Mouse (Mus musculus) embryonic facial prominence, embryonic 13.5 days (tissue): ENCODE results near the gene Lrfn4. TPM values are rescaled to one million over a fixed set of nuclear protein-coding genes. Genes with fewer than 3 reads are reported as not detected.

Experiments used
- ATAC-seq: fragments of 200-750 bp; cut with Nextera tagmentation; 2 replicates; pipeline ENCODE4 v1.8.0; 2017; ENCODE audit warnings: low read depth; ENCODE audit not compliant: insufficient number of reproducible peaks, insufficient read depth, low FRiP score, low TSS enrichment
- H3K27ac ChIP-seq: fragments of 300-500 bp; sonication (generic); 2 replicates; pipeline ENCODE4 v1.5.1; 2015; ENCODE audit warnings: moderate library complexity, mild to moderate bottlenecking, inconsistent platforms
- H3K27me3 ChIP-seq: fragments of 300-500 bp; sonication (generic); 2 replicates; pipeline ENCODE4 v1.6.1; 2015; ENCODE audit warnings: mild to moderate bottlenecking, inconsistent platforms
- H3K36me3 ChIP-seq: fragments of 300-500 bp; sonication (generic); 2 replicates; pipeline ENCODE4 v1.6.1; 2015; ENCODE audit warnings: mild to moderate bottlenecking, inconsistent platforms
- H3K4me1 ChIP-seq: fragments of 300-500 bp; sonication (generic); 2 replicates; pipeline ENCODE4 v1.6.1; 2015; ENCODE audit warnings: inconsistent platforms
- H3K4me2 ChIP-seq: fragments of 300-500 bp; sonication (generic); 2 replicates; pipeline ENCODE4 v1.6.1; 2015; ENCODE audit warnings: moderate library complexity, mild to moderate bottlenecking, inconsistent platforms
- H3K4me3 ChIP-seq: fragments of 300-500 bp; sonication (generic); 2 replicates; pipeline ENCODE4 v1.5.1; 2015; ENCODE audit warnings: mild to moderate bottlenecking, inconsistent platforms
- H3K9ac ChIP-seq: fragments of 300-500 bp; sonication (generic); 2 replicates; pipeline ENCODE4 v1.6.1; 2015; ENCODE audit warnings: mild to moderate bottlenecking, inconsistent platforms
- H3K9me3 ChIP-seq: fragments of 300-500 bp; sonication (generic); 2 replicates; pipeline ENCODE4 v1.6.1; 2016; ENCODE audit warnings: inconsistent platforms
- WGBS: fragments of 180-500 bp; shearing (Covaris S2); methylation state at CpG from one replicate; pipeline ENCODE4 v1.1.7; 2015; ENCODE audit warnings: mixed read lengths; 5-methylcytosine and 5-hydroxymethylcytosine counted together
- polyA plus RNA-seq: library from polyadenylated mRNA; unstranded; fragments of >200 nt; fragmentation: Nextera tagmentation; extraction: Ambion mirVana; gene quantifications from 2 replicates; pipeline ENCODE4 v1.2.1, GENCODE M21; 2015

Gene Lrfn4
- polyA plus RNA-seq, 1 experiment from 2014 or later, result 9.9 TPM

DNA sequence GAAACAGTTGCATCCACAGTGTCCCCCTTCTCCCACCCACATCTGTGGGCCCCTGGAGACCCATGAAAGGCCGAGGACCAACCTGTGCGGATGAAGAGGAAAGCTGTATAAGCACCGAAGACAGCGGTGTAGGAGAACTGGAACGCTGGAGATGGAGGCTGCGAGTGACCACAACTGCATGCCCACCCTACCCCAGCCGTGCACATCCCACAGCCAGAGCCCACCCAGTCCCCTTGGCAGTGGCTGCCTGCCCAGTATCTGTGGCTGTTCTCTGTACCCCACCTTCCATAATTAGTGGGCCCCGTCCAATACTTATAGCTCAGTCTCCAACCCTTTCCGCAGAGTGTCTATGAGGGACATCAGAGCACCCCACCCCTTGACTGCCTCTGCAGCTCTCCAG is 8.0 kb upstream of the Lrfn4 start:
- no peak overlapping the region for H3K27ac ChIP-seq
- H3K4me3 ChIP-seq, result no peak overlapping the region
- WGBS, result 91% methylated on average over 9 of the region's 9 CpGs
- H3K4me1 ChIP-seq, result peaks cover 29% of the 10 kb centered on the region
- ATAC-seq, result no peak
- no peak overlapping the region for H3K9ac ChIP-seq
- no peak overlapping the region for H3K4me2 ChIP-seq
- H3K27me3 ChIP-seq, result no peaks in the 10 kb centered on the region
- H3K36me3 ChIP-seq, result peaks cover 47% of the 10 kb centered on the region
- no peaks in the 10 kb centered on the region for H3K9me3 ChIP-seq

- 87% methylated on average over 5 of the region's 5 CpGs for WGBS
- peaks cover 26% of the 10 kb centered on the region for H3K4me1 ChIP-seq
- H3K36me3 ChIP-seq, result peaks cover 47% of the 10 kb centered on the region
- no peak for ATAC-seq
- no peaks in the 10 kb centered on the region for H3K9me3 ChIP-seq
- H3K27ac ChIP-seq, result no peak overlapping the region
- H3K4me3 ChIP-seq, result no peak overlapping the region
- no peak overlapping the region for H3K9ac ChIP-seq
- H3K4me2 ChIP-seq, result no peak overlapping the region
- no peaks in the 10 kb centered on the region for H3K27me3 ChIP-seq
Measured at GRCm38 (mm10) chr19:4622780-4623179, 7.3 kb upstream of the Lrfn4 start.

- Histone ChIP-seq H3K4me2 (no peak overlapping the region), H3K4me1 (peaks cover 19% of the 10 kb centered on the region), H3K4me3 (no peak overlapping the region), H3K27me3 (no peaks in the 10 kb centered on the region), H3K27ac (no peak overlapping the region), H3K9ac (no peak overlapping the region), H3K36me3 (peaks cover 47% of the 10 kb centered on the region), H3K9me3 (no peaks in the 10 kb centered on the region)
- 88% methylated on average over 7 of the region's 7 CpGs for WGBS
- no peak for ATAC-seq
Measured at GRCm38 (mm10) chr19:4620721-4621120, 5.3 kb upstream of the Lrfn4 start.

DNA sequence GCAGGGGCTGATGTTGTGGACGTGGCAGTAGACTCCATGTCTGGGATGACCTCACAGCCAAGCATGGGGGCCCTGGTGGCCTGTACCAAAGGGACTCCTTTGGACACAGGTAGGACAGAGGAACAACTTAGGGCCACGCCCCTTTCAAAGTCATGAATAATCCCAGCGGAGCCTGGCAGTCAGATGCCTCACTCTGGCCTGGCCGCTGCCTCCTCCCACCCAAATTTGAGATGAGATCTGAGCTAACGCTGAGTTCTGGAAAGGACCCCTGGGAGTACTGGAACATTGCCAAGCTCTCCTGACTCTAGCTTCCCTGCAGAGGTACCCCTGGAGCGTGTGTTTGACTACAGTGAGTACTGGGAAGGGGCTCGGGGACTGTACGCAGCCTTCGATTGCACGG is 4.0 kb upstream of the Lrfn4 start:
- H3K27me3 ChIP-seq, result no peaks in the 10 kb centered on the region
- H3K4me1 ChIP-seq, result peaks cover 16% of the 10 kb centered on the region
- no peak overlapping the region for H3K4me2 ChIP-seq
- H3K36me3 ChIP-seq, result peaks cover 47% of the 10 kb centered on the region
- H3K27ac ChIP-seq, result no peak overlapping the region
- 0 out of 2 replicates have a peak overlapping the region, but pooled peaks have one; percentile 36 for H3K9ac ChIP-seq
- no peak overlapping the region for H3K4me3 ChIP-seq
- 72% methylated on average over 10 of the region's 10 CpGs for WGBS
- no peak for ATAC-seq
- H3K9me3 ChIP-seq, result no peaks in the 10 kb centered on the region

DNA sequence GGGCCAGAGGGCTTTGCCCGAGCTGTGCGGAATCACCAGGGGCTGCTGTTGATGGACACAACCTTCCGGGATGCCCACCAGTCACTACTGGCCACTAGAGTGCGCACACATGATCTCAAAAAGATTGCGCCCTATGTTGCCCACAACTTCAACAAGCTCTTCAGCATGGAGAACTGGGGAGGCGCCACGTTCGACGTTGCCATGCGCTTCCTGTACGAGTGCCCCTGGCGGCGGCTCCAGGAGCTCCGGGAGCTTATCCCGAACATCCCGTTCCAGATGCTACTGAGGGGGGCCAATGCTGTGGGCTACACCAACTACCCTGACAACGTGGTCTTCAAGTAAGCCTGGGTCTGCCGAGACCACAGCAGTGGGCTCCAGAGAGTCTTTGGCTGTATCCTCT is 2.7 kb upstream of the Lrfn4 start:
- Histone ChIP-seq H3K4me1 (peaks cover 26% of the 10 kb centered on the region), H3K9me3 (no peaks in the 10 kb centered on the region), H3K36me3 (peaks cover 47% of the 10 kb centered on the region), H3K4me2 (no peak overlapping the region), H3K9ac (no peak overlapping the region), H3K27ac (no peak overlapping the region), H3K27me3 (no peaks in the 10 kb centered on the region), H3K4me3 (no peak overlapping the region)
- no peak for ATAC-seq
- WGBS, result 33% methylated on average over 18 of the region's 18 CpGs

DNA sequence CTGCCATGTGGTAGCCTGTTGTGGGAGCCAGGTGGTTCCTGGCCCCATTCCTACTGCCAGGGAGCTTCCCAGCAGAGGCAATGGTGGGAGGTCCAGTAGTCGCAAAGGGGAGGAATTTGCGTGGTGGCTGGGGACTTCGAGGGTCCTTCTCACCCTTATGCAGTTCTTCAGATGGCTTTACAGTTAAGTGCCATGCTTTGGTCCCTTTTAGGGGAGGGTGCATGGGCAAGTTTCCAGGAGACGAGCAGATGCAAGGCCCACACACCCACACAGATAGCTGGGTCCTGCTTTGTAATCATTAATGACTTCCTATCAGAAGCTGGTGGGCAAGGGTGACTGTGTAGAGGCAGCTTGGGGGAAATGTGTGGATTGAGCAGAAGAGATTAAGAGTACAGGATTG is 1.1 kb upstream of the Lrfn4 start:
- no peak for ATAC-seq
- Histone ChIP-seq H3K4me1 (peaks cover 38% of the 10 kb centered on the region), H3K27ac (peak overlapping the region; percentile 93), H3K36me3 (peaks cover 47% of the 10 kb centered on the region), H3K9ac (no peak overlapping the region), H3K4me2 (peak overlapping the region; percentile 79), H3K9me3 (no peaks in the 10 kb centered on the region), H3K4me3 (0 out of 2 replicates have a peak overlapping the region, but pooled peaks have one; percentile 93), H3K27me3 (no peaks in the 10 kb centered on the region)
- WGBS, result 38% methylated on average over 4 of the region's 4 CpGs

DNA sequence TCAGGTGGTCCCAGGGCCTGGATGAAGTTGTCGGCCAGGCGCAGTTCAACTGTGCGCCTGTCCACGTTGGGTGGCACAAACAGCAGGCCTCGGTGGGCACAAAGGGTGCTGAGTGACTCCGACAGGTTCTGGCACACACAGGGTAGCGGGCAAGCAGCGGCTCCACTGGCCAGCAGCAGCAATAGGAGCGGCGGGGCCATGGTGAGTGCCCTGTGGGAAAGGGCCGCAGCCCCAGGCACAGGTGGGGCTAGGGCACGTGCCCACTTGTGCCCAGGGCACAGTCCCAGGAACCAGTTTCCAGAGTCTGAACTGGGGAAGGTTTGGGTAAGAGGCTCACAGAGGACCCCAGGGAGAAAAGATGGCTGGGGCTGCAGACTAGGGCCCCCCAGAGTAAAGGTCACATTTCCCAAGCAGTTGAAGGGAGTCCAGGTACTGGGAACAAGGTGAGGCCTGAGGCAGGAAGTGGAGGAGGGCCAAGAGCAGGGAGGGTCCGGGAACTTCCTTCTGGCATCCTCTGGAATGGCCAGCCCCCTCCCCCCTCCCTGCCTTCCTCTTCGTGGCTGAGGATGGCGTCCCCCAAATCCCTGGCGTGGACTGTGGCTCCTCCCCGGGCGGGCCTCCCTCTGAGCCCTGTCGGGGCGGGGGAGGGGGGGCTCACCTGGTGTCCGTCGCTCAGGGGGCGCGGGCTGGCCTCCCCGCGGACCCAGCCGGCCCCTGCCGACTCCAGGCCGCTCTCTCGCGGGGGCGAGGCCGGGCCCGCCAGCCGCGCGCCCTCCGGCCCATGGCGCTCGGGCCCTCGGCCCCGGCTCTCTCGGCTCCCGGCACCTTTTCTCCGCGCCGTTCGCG is 939 bp downstream of the Lrfn4 start:
- peak overlapping the region; percentile 93 for H3K27ac ChIP-seq
- peaks cover 36% of the 10 kb centered on the region for H3K36me3 ChIP-seq
- no peak for ATAC-seq
- H3K9ac ChIP-seq, result peak overlapping the region; percentile 96
- peak overlapping the region; percentile 93 for H3K4me3 ChIP-seq
- H3K27me3 ChIP-seq, result no peaks in the 10 kb centered on the region
- H3K4me1 ChIP-seq, result peaks cover 38% of the 10 kb centered on the region
- no peaks in the 10 kb centered on the region for H3K9me3 ChIP-seq
- 25% methylated on average over 31 of the region's 49 CpGs for WGBS
- H3K4me2 ChIP-seq, result peak overlapping the region; percentile 79

DNA sequence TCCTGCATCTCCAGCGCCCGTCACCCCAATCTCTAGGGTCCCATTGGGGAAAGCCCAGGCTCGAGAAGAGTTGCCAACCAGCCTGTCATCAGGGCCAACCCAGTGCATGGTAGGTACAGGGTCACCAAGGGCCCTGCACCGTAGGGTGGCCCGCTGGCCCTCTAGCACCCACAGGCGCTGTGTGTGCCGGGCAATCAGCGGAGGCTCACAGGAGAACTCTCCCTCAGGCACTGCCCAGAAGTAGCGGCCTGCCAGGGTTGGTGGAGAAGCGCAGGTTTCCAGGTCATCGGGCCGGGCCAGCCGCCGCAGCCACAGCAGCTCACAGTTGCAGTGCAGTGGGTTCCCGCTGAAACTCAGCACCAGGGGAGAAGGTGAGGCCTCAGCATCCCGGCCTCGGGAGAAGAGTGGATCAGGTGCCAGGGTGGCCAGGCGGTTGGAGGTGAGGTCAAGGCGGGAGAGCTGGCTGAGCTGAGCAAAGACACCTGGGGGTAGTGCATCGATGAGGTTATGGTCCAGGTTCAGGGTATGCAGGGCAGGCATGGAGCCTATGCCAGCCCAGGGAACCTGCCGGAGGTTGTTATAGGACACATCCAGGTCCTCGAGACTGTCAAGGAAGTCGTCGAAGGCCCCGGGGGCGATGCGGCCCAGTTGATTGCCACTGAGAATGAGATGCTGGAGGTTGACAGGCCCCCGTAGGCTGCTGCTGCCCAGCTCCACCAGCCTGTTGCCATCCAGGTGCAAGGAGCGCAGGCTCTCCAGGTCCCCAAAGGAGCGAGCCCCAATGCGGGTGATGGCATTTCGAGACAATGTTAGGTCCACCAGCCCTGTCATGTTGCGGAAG is 1.8 kb downstream of the Lrfn4 start:
- Histone ChIP-seq H3K9me3 (no peaks in the 10 kb centered on the region), H3K27ac (no peak overlapping the region; the same call in 1 of the 2 replicates), H3K9ac (peak overlapping the region; percentile 96), H3K36me3 (peaks cover 34% of the 10 kb centered on the region), H3K4me2 (peak overlapping the region; percentile 79), H3K27me3 (no peaks in the 10 kb centered on the region), H3K4me1 (peaks cover 38% of the 10 kb centered on the region), H3K4me3 (peak overlapping the region; percentile 93)
- no peak for ATAC-seq
- 82% methylated on average over 33 of the region's 33 CpGs for WGBS

DNA sequence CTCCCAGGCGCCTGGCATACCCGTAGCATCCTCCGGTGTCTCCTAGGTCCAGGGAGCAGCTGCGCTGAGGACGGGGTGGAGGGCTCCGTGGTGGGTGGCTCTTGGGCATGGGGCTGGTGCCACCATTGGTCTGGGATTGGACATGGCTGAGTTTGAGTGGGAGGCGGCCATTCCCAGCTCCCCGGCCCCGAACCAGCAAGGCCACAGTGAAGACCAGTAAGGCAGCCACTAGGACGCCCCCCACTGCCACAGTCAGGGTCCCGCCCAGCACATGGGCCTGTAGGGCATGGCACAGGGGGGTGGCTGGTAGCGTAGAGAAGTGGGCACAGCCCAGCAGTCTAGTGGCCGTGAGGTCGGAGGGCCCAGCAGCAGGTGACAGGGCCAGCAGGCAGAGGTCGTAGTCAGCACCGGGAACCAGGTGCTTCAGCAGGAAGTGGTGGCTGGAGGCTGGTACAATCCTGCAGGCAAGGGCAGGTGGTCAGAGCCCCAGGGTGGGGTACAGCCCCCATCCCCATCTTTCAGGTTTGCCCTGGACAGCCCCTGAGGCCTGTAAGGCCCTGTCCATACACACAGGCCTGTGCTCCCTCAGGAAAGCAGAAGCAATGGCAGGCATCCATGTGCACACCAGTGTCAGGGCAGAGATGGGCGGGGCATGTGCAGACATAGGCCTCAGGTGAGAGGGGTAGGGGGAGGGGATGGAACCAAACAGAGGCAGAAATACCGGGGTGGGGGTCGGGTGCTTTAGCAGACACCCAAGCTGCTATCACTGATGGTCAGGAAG is 3.1 kb downstream of the Lrfn4 start:
- H3K9me3 ChIP-seq, result no peaks in the 10 kb centered on the region
- peak overlapping the region; percentile 79; the same call in 1 of the 2 replicates for H3K4me2 ChIP-seq
- H3K4me3 ChIP-seq, result no peak overlapping the region
- ATAC-seq, result no peak
- H3K27ac ChIP-seq, result no peak overlapping the region
- 89% methylated on average over 19 of the region's 19 CpGs for WGBS
- peak overlapping the region; percentile 96; the same call in 1 of the 2 replicates for H3K9ac ChIP-seq
- H3K36me3 ChIP-seq, result peaks cover 36% of the 10 kb centered on the region
- peaks cover 34% of the 10 kb centered on the region for H3K4me1 ChIP-seq
- no peaks in the 10 kb centered on the region for H3K27me3 ChIP-seq

GRCm38 (mm10) chr19:4610109-4610508 is 5.4 kb downstream of the Lrfn4 start:
- H3K9ac ChIP-seq, result no peak overlapping the region
- no peak for ATAC-seq
- H3K9me3 ChIP-seq, result no peaks in the 10 kb centered on the region
- peaks cover 27% of the 10 kb centered on the region for H3K4me1 ChIP-seq
- H3K4me3 ChIP-seq, result no peak overlapping the region
- 53% methylated on average over 4 of the region's 4 CpGs for WGBS
- no peaks in the 10 kb centered on the region for H3K27me3 ChIP-seq
- H3K36me3 ChIP-seq, result peaks cover 36% of the 10 kb centered on the region
- H3K4me2 ChIP-seq, result no peak overlapping the region
- no peak overlapping the region for H3K27ac ChIP-seq

DNA sequence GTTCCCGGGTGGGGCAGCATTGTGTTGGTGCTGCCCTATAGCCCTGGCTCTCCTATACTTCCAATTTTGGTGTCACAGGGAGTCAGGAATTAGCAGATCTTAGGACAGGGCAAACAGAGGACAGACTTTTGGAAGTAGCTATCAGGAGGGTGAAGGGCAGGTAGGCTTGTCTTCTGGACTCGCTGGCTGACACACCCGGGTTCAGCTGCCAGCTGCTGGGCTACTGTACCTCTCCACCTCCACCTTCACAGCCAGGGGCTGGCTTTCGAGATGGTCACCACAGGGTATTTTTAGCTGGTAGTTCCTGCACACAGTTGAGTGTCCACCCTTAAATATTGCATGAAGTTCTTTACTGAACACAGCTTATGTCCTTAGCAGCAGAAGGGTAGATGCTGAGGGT is 7.0 kb downstream of the Lrfn4 start:
- no peak overlapping the region for H3K27ac ChIP-seq
- H3K9me3 ChIP-seq, result no peaks in the 10 kb centered on the region
- ATAC-seq, result no peak
- H3K4me2 ChIP-seq, result no peak overlapping the region
- H3K4me1 ChIP-seq, result peaks cover 19% of the 10 kb centered on the region
- H3K9ac ChIP-seq, result no peak overlapping the region
- H3K27me3 ChIP-seq, result no peaks in the 10 kb centered on the region
- WGBS, result 84% methylated on average over 4 of the region's 4 CpGs
- no peak overlapping the region for H3K4me3 ChIP-seq
- peaks cover 31% of the 10 kb centered on the region for H3K36me3 ChIP-seq
